Mouse (Mus musculus) limb, embryonic 14.5 days (tissue): ENCODE results near the gene Itpr2. TPM values are rescaled to one million over a fixed set of nuclear protein-coding genes. Genes with fewer than 3 reads are reported as not detected.

Experiments used
- ATAC-seq: fragments of 200-750 bp; cut with Nextera tagmentation; 2 replicates; pipeline ENCODE4 v1.8.0; 2017; ENCODE audit warnings: low read depth, moderate number of reproducible peaks, moderate TSS enrichment; ENCODE audit not compliant: low FRiP score
- DNase-seq: peaks from one replicate; pipeline ENCODE4 v3.0.0-alpha.2; 2015; ENCODE audit warnings: low spot score
- H3K27ac ChIP-seq: fragments of 300-500 bp; sonication (generic); replicated peaks from 2 replicates; pipeline ENCODE4 v1.5.1; 2014; ENCODE audit warnings: low read depth, mild to moderate bottlenecking, low read length, moderate library complexity, mixed read lengths
- H3K27me3 ChIP-seq: fragments of 300-500 bp; sonication (generic); 2 replicates; pipeline ENCODE4 v1.6.1; 2014; ENCODE audit warnings: low read length, mixed read lengths; ENCODE audit not compliant: control insufficient read depth, insufficient read depth
- H3K36me3 ChIP-seq: fragments of 300-500 bp; sonication (generic); 2 replicates; pipeline ENCODE4 v1.6.1; 2014; ENCODE audit warnings: mild to moderate bottlenecking, low read length, moderate library complexity, mixed read lengths; ENCODE audit not compliant: control insufficient read depth, insufficient read depth
- H3K4me1 ChIP-seq: fragments of 300-500 bp; sonication (generic); 2 replicates; pipeline ENCODE4 v1.6.1; 2014; ENCODE audit warnings: antibody characterized with exemption, low read length, mixed read lengths; ENCODE audit not compliant: control insufficient read depth, insufficient read depth
- H3K4me2 ChIP-seq: fragments of 300-500 bp; sonication (generic); replicated peaks from 2 replicates; pipeline ENCODE4 v1.6.1; 2014; ENCODE audit warnings: low read depth, mild to moderate bottlenecking, low read length, moderate library complexity; ENCODE audit not compliant: severe bottlenecking
- H3K4me3 ChIP-seq: fragments of 300-500 bp; sonication (generic); replicated peaks from 2 replicates; pipeline ENCODE4 v1.5.1; 2014; ENCODE audit warnings: low read length
- H3K9ac ChIP-seq: fragments of 300-500 bp; sonication (generic); 2 replicates; pipeline ENCODE4 v1.6.1; 2014; ENCODE audit warnings: mild to moderate bottlenecking, low read depth, low read length, moderate library complexity; ENCODE audit not compliant: severe bottlenecking
- H3K9me3 ChIP-seq: fragments of 300-500 bp; sonication (generic); 2 replicates; pipeline ENCODE4 v1.6.1; 2016; ENCODE audit warnings: low read length; ENCODE audit not compliant: control insufficient read depth
- POLR2A ChIP-seq: fragments of 200-500 bp; IDR thresholded peaks from 2 replicates; pipeline ENCODE4 v1.8.0; 2012; ENCODE audit warnings: inconsistent platforms, mild to moderate bottlenecking, moderate library complexity, borderline replicate concordance; ENCODE audit not compliant: insufficient read depth, insufficient read length; ENCODE audit errors: extremely low read depth
- WGBS: fragments of 180-500 bp; shearing (Covaris S2); extraction: QIAGEN DNeasy Blood & Tissue Kit; methylation state at CpG from one replicate; pipeline ENCODE4 v1.1.7; 2014; 5-methylcytosine and 5-hydroxymethylcytosine counted together
- polyA plus RNA-seq, 2 experiments: library from polyadenylated mRNA; depleted of rRNA in 1 of 2; stranded (reverse) in 1 of 2; unstranded in 1 of 2; fragments of >200 nt; fragmentation: Nextera tagmentation in 1 of 2; extraction: Ambion mirVana in 1 of 2; gene quantifications; 2 replicates each; pipeline versions ENCODE4 v1.2.1 to v1.2.3; 2012 to 2014

Gene Itpr2
- polyA plus RNA-seq, 2 experiments, result 4.7 to 11.3 TPM

DNA sequence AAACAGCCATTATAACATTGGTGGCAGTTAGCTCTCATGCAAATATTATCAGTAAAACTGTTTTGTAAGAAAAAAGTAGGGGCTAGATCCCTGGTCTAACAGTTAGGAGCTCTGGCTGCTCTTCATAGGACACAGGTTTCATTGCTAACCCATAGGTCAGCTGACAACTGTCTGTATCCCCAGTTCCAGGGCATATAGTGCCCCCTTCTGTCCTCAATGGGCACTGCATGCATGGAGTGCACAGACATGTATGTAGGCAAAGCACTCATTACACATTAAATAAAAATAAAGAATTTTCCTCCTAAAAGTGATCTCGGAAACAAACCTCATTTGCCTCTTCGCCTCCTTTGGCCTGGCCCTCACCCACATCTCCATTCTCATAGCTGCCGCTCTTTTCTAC is 157.3 kb downstream of the Itpr2 start:
- Histone ChIP-seq H3K4me1 (peaks cover 11% of the 10 kb centered on the region), H3K27me3 (no peaks in the 10 kb centered on the region), H3K36me3 (no peaks in the 10 kb centered on the region), H3K4me2 (no peak overlapping the region), H3K27ac (no peak overlapping the region), H3K4me3 (no peak overlapping the region), H3K9me3 (no peaks in the 10 kb centered on the region), H3K9ac (no peak overlapping the region)
- ATAC-seq (no peak), DNase-seq (no peak)
- TF ChIP-seq POLR2A, result no peak
- 90% methylated on average over 3 of the region's 3 CpGs for WGBS

DNA sequence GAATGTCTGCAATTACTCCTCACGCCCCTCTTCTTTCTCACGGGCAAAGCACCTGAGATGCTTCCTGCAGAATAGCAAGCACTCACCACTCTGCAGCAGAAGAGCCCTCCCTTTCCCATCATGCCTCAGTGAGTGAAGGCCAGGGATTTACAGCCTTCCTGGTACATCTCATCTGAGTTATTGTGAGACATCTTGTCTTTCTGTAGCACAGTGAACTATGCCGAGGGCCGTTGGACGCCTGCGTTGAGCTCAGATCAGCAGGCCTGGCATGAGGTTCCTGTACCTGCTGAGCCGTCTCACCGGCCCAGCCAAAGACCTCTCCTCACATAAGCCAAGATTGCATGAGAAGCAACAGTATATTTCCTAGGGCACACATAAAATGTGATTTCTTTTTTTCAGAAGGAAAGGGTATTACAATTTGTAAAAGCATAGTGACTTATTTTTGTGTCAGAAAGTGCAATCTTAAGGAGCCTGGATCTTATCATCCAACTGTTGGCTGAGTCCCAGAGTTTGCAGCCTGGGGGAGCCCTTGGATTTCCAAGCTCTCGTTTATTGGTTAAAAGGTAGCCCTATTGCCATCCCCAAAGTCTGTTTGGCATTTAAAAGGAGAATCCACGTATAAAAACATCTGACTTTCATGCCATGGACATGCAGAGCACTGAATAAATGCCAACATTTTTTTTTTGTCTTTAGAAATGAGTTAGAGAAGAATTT is 158.2 kb downstream of the Itpr2 start:
- 50% methylated on average over 10 of the region's 10 CpGs for WGBS
- H3K36me3 ChIP-seq, result no peaks in the 10 kb centered on the region
- ATAC-seq, result peak; percentile 44; the same call in 1 of the 2 replicates
- H3K4me1 ChIP-seq, result peaks cover 11% of the 10 kb centered on the region
- no peak overlapping the region for H3K27ac ChIP-seq
- peak; percentile 51 for DNase-seq
- no peaks in the 10 kb centered on the region for H3K27me3 ChIP-seq
- H3K9me3 ChIP-seq, result no peaks in the 10 kb centered on the region
- no peak for TF ChIP-seq POLR2A
- H3K9ac ChIP-seq, result no peak overlapping the region
- H3K4me3 ChIP-seq, result no peak overlapping the region
- no peak overlapping the region for H3K4me2 ChIP-seq

DNA sequence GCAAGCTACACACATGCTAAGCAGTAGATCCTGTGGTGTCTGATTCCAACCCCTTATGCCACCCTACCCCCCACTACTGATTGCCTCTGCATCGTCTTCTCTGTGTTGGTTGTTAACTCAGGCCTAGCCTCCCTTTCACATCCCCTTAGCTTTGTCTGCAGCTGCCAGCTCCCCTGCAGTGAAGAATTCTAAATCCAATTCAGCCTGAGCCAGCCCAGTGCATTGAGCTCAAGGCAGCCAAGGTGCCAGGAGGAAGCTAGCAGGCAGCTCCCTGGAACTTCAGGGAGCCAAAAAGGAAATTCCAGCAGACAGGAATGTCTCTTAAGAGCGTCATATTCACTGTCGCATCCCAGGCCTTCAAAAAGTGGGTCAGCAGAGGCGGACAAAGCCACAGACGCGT is 159.0 kb downstream of the Itpr2 start:
- ATAC-seq, result no peak
- no peak overlapping the region for H3K4me3 ChIP-seq
- no peaks in the 10 kb centered on the region for H3K36me3 ChIP-seq
- H3K27me3 ChIP-seq, result no peaks in the 10 kb centered on the region
- TF ChIP-seq POLR2A, result no peak
- no peak for DNase-seq
- no peak overlapping the region for H3K9ac ChIP-seq
- H3K9me3 ChIP-seq, result no peaks in the 10 kb centered on the region
- WGBS, result 45% methylated on average over 6 of the region's 6 CpGs
- peaks cover 11% of the 10 kb centered on the region for H3K4me1 ChIP-seq
- no peak overlapping the region for H3K27ac ChIP-seq
- no peak overlapping the region for H3K4me2 ChIP-seq

DNA sequence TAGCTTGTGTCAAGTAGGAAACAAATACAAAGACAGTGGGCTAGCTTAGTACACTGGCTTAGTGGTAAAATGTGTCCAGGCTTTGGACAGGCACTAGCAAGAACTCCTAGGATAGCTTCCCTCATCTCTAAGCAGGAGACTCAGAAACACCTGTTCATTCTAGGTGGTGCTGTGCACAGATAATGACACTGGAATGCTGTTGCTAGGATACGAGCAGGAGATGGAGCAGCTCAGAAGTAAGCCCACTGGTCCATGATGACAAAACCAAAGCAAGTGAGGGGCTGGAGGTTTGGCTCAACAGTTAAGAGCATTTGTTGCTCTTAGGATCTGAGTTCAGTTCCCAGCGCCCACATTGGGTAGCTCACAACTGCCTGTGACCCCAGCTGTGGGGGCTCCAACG is 160.1 kb downstream of the Itpr2 start:
- no peak overlapping the region for H3K4me2 ChIP-seq
- peaks cover 11% of the 10 kb centered on the region for H3K4me1 ChIP-seq
- no peaks in the 10 kb centered on the region for H3K9me3 ChIP-seq
- no peak for DNase-seq
- H3K36me3 ChIP-seq, result no peaks in the 10 kb centered on the region
- no peak overlapping the region for H3K4me3 ChIP-seq
- no peak overlapping the region for H3K27ac ChIP-seq
- 81% methylated on average over 3 of the region's 3 CpGs for WGBS
- H3K9ac ChIP-seq, result no peak overlapping the region
- ATAC-seq, result no peak
- no peaks in the 10 kb centered on the region for H3K27me3 ChIP-seq
- no peak for TF ChIP-seq POLR2A

DNA sequence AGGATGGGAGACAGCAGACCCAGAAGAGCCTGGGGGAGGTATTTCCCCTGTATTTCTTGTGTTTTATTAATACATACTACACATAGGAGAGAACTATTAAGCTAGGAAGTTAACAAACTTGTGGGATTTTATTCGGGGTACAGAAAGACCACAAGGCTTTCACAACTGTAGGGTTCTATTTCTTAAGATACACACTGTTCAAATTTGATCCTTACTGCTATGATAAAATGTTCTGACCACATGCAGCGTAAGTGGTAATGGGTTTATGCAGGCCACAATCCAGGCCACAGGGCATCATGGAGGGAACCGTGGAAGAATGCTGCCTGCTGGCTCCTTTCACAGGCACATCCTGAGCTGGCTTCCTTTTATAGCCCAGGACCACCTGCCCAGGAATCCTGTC is 160.6 kb downstream of the Itpr2 start:
- ATAC-seq, result no peak
- H3K27ac ChIP-seq, result no peak overlapping the region
- H3K4me1 ChIP-seq, result peaks cover 11% of the 10 kb centered on the region
- H3K9me3 ChIP-seq, result no peaks in the 10 kb centered on the region
- H3K27me3 ChIP-seq, result no peaks in the 10 kb centered on the region
- no peaks in the 10 kb centered on the region for H3K36me3 ChIP-seq
- TF ChIP-seq POLR2A, result no peak
- H3K4me3 ChIP-seq, result no peak overlapping the region
- H3K4me2 ChIP-seq, result no peak overlapping the region
- no peak for DNase-seq
- H3K9ac ChIP-seq, result no peak overlapping the region
- WGBS, result 78% methylated on average over 3 of the region's 3 CpGs
